Mouse (Mus musculus) embryonic facial prominence, embryonic 12.5 days (tissue): ENCODE data around the gene Alg2. TPM values are rescaled to one million over a fixed set of nuclear protein-coding genes. Genes with fewer than 3 reads are reported as not detected.

Source experiments
- ATAC-seq: fragments of 200-750 bp; cut with Nextera tagmentation; 2 replicates; pipeline ENCODE4 v1.8.0; 2017; ENCODE audit not compliant: insufficient number of reproducible peaks, insufficient read depth, low FRiP score, low TSS enrichment
- H3K27ac ChIP-seq: fragments of 300-500 bp; sonication (generic); 2 replicates; pipeline ENCODE4 v1.5.1; 2016; ENCODE audit warnings: mild to moderate bottlenecking
- H3K27me3 ChIP-seq: fragments of 300-500 bp; sonication (generic); 2 replicates; pipeline ENCODE4 v1.6.1; 2016; ENCODE audit warnings: mild to moderate bottlenecking, moderate library complexity
- H3K36me3 ChIP-seq: fragments of 300-500 bp; sonication (generic); 2 replicates; pipeline ENCODE4 v1.6.1; 2016; ENCODE audit warnings: mild to moderate bottlenecking
- H3K4me1 ChIP-seq: fragments of 300-500 bp; sonication (generic); 2 replicates; pipeline ENCODE4 v1.6.1; 2016
- H3K4me2 ChIP-seq: fragments of 300-500 bp; sonication (generic); replicated peaks from 2 replicates; pipeline ENCODE4 v1.6.1; 2016; ENCODE audit warnings: mild to moderate bottlenecking, moderate library complexity
- H3K4me3 ChIP-seq: fragments of 300-500 bp; sonication (generic); 2 replicates; pipeline ENCODE4 v1.5.1; 2016; ENCODE audit warnings: mild to moderate bottlenecking
- H3K9ac ChIP-seq: fragments of 300-500 bp; sonication (generic); 2 replicates; pipeline ENCODE4 v1.6.1; 2016; ENCODE audit warnings: mild to moderate bottlenecking, moderate library complexity
- H3K9me3 ChIP-seq: fragments of 300-500 bp; sonication (generic); 2 replicates; pipeline ENCODE4 v1.6.1; 2016; ENCODE audit warnings: mild to moderate bottlenecking, moderate library complexity
- WGBS: fragments of 180-500 bp; shearing (Covaris S2); methylation state at CpG from one replicate; pipeline ENCODE4 v1.1.7; 2016; 5-methylcytosine and 5-hydroxymethylcytosine counted together
- polyA plus RNA-seq: library from polyadenylated mRNA; unstranded; fragments of >200 nt; fragmentation: Nextera tagmentation; extraction: Ambion mirVana; gene quantifications from 2 replicates; pipeline ENCODE4 v1.2.1, GENCODE M21; 2016

Gene Alg2
- polyA plus RNA-seq, 1 experiment from 2014 or later = 109 TPM

DNA sequence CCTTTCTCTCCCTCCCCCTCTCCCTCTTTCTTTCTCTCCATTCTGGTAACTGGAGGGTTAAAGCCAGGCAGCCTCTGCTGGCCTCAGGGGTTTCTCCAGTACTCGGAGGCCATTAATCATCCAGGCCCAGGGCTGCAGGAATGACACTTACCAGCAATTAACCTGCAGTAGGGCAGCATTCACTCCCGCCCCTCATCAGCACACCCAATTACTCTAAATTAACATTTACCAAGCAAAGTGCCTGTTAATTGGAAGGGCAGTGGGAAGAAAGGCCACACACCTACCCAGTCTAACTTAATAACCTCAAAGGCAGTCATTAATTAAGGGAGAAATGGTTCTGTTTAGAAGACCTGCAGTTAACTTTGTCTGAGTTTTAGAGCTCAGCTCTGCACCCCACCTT lies 49.8 kb downstream of the Alg2 start:
- Histone ChIP-seq H3K27ac (no peak overlapping the region), H3K4me3 (no peak overlapping the region), H3K4me1 (0 out of 2 replicates have a peak, but pooled peaks cover 3% of the 10 kb centered on the region), H3K36me3 (no peaks in the 10 kb centered on the region), H3K9me3 (no peaks in the 10 kb centered on the region), H3K4me2 (no peak overlapping the region), H3K27me3 (no peaks in the 10 kb centered on the region), H3K9ac (no peak overlapping the region)
- 11% methylated on average over 2 of the region's 2 CpGs for WGBS
- no peak for ATAC-seq

DNA sequence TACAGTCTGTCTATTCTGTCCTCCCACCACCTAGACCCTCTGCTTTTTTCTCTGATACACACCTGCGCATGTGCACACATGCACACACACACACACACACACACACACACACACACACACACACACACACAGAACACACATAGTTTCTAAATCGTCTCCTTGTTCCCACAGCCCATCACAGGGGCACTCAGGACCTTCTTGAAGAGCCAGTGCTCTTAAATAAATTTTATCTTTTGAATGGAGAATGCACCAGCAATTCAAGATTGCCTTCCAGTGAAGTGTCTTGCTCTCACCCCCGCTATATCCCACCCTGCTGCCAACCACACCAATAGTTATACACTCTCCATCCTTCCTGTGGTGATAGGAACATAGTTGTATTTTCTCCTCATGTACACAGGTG lies 51.2 kb downstream of the Alg2 start:
- Histone ChIP-seq H3K9ac (no peak overlapping the region), H3K27me3 (no peaks in the 10 kb centered on the region), H3K4me3 (no peak overlapping the region), H3K27ac (no peak overlapping the region), H3K4me1 (0 out of 2 replicates have a peak, but pooled peaks cover 3% of the 10 kb centered on the region), H3K36me3 (no peaks in the 10 kb centered on the region), H3K4me2 (no peak overlapping the region), H3K9me3 (no peaks in the 10 kb centered on the region)
- 83% methylated on average over 3 of the region's 3 CpGs for WGBS
- ATAC-seq = no peak

- WGBS = 35% methylated on average over 3 of the region's 3 CpGs
- 0 out of 2 replicates have a peak, but pooled peaks cover 3% of the 10 kb centered on the region for H3K4me1 ChIP-seq
- no peak overlapping the region for H3K4me3 ChIP-seq
- H3K9ac ChIP-seq = no peak overlapping the region
- no peak for ATAC-seq
- no peak overlapping the region for H3K27ac ChIP-seq
- no peaks in the 10 kb centered on the region for H3K9me3 ChIP-seq
- H3K4me2 ChIP-seq = no peak overlapping the region
- H3K27me3 ChIP-seq = no peaks in the 10 kb centered on the region
- no peaks in the 10 kb centered on the region for H3K36me3 ChIP-seq
Observed at GRCm38 (mm10) chr4:47422194-47422593, 51.9 kb downstream of the Alg2 start.

DNA sequence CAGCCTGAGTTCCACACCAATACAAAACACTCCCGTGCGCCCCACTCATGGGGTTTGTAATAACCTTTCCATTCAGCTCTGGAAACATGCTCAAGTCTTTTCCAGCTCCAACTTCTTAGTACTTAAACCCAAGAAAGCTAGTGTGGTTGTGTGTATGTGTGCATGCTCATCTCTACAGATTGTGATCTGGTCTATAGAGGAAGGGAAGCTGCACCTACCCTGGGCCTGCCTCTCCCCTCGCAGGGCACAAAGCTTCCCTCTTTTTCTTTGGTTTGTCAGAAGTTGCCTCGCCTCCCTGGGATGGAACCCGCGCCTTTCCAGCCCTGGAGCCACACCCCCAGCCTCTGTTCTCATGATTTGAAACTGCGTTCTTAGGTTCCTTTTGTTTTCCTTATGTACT lies 53.9 kb downstream of the Alg2 start:
- no peak overlapping the region for H3K9ac ChIP-seq
- no peak for ATAC-seq
- H3K27me3 ChIP-seq = no peaks in the 10 kb centered on the region
- H3K4me3 ChIP-seq = no peak overlapping the region
- WGBS = 30% methylated on average over 7 of the region's 7 CpGs
- H3K9me3 ChIP-seq = no peaks in the 10 kb centered on the region
- H3K4me1 ChIP-seq = 0 out of 2 replicates have a peak, but pooled peaks cover 3% of the 10 kb centered on the region
- no peaks in the 10 kb centered on the region for H3K36me3 ChIP-seq
- H3K4me2 ChIP-seq = no peak overlapping the region
- H3K27ac ChIP-seq = no peak overlapping the region

DNA sequence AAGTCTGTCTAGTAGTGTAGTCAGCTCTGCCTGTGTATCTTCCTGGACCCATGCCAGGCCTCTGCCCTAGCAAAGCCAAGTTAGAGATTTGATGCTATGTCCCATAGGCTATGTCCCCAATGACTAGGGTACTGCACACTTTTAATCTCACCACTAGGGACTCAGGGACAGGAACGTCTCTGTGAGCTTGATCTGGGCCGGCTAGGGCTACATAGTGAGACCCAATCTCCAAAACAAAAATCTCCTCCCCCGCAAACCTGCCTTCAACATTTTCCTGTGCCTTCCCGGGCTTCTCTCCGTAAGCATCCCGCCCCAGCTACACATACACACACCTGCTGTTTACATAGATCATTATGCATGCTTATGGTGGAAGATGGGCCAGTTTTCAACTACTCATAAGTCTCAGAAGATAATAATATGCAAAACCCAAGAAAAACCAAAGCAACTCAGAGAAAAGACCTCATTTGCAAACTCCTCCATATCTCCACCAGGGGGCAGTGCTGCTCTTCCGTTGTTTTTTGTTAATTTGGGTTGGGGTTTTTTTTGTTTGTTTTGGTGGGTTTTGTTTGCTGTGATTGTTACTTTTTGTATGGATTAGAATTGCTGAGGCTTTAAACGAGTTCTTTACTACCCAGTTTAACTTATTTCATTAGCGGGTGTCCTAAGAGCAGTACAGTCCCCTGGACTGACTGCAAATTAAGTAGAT lies 54.7 kb downstream of the Alg2 start:
- no peak overlapping the region for H3K27ac ChIP-seq
- ATAC-seq = no peak
- no peak overlapping the region for H3K9ac ChIP-seq
- 23% methylated on average over 9 of the region's 9 CpGs for WGBS
- no peaks in the 10 kb centered on the region for H3K27me3 ChIP-seq
- H3K4me3 ChIP-seq = no peak overlapping the region
- no peaks in the 10 kb centered on the region; the same call in 1 of the 2 replicates for H3K36me3 ChIP-seq
- H3K9me3 ChIP-seq = no peaks in the 10 kb centered on the region
- H3K4me2 ChIP-seq = no peak overlapping the region
- H3K4me1 ChIP-seq = 0 out of 2 replicates have a peak, but pooled peaks cover 3% of the 10 kb centered on the region

DNA sequence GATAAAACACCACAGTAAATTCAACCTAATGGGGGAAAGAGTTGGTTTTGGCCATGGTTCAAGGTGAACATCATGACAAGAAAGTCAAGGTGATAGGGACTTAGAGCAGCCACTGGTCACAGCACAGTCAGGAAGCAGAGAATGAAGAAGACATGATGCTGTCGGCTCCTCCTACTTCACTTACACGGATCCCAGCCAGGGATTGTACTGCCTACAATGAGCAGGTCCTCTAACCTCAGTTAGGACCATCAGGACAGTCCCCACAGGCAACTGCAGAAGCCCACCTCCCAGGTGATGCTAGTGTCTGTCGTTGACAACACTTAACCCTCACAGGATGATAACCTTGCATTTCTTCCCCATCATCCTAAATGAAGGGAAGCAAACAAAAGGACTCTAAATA lies 56.3 kb downstream of the Alg2 start:
- no peak overlapping the region for H3K4me3 ChIP-seq
- no peaks in the 10 kb centered on the region for H3K9me3 ChIP-seq
- H3K36me3 ChIP-seq = no peaks in the 10 kb centered on the region; the same call in 1 of the 2 replicates
- H3K27ac ChIP-seq = no peak overlapping the region
- H3K9ac ChIP-seq = no peak overlapping the region
- 0 out of 2 replicates have a peak, but pooled peaks cover 3% of the 10 kb centered on the region for H3K4me1 ChIP-seq
- 66% methylated on average over 3 of the region's 3 CpGs for WGBS
- ATAC-seq = no peak
- no peak overlapping the region for H3K4me2 ChIP-seq
- no peaks in the 10 kb centered on the region for H3K27me3 ChIP-seq

Other genes starting within 250 kb of the Alg2 start
- gene Tgfbr1, start 121.1 kb downstream of the Alg2 start, polyA plus RNA-seq = 78.6 and 84.2 TPM in 2 replicates
- 403 and 404 TPM in 2 replicates for gene Sec61b, start 325 bp upstream of the Alg2 start, polyA plus RNA-seq